Mouse (Mus musculus) ES-Bruce4 (cell line): ENCODE measurements around the gene H2-Q6.
"Not testable (repeated sequence)": the region's sequence is repeated elsewhere in the genome, so short reads cannot be mapped to it uniquely, and the experiment has no call there.

Experiments used
- CTCF ChIP-seq: IDR thresholded peaks from one replicate; pipeline ENCODE4 v1.8.1; 2011; ENCODE audit warnings: low read depth, low read length
- EP300 ChIP-seq: IDR thresholded peaks from 2 replicates; pipeline ENCODE4 v1.6.1; 2011; ENCODE audit warnings: low read depth, low read length; ENCODE audit not compliant: insufficient read depth
- POLR2A ChIP-seq: IDR thresholded peaks from one replicate; pipeline ENCODE4 v1.8.1; 2011; ENCODE audit warnings: low read length; ENCODE audit not compliant: insufficient read depth

- not testable (repeated sequence) for TF ChIP-seq POLR2A, EP300
- TF ChIP-seq CTCF: peak; percentile 54
Measured at GRCm38 (mm10) chr17:35389796-35390195, 34.9 kb upstream of the H2-Q6 start.
